Mouse (Mus musculus) embryonic fibroblast, embryonic 13.5 days (primary cell): ENCODE measurements around the gene Srgn.

Experiments used
- CTCF ChIP-seq: IDR thresholded peaks from 2 replicates; pipeline ENCODE4 v1.5.1; 2011; ENCODE audit warnings: mild to moderate bottlenecking, control low read depth, low read length, moderate library complexity, borderline replicate concordance; ENCODE audit not compliant: insufficient read depth
- POLR2A ChIP-seq: IDR thresholded peaks from 2 replicates; pipeline ENCODE4 v1.6.1; 2011; ENCODE audit warnings: low read depth, mild to moderate bottlenecking, control low read depth, low read length, moderate library complexity

DNA sequence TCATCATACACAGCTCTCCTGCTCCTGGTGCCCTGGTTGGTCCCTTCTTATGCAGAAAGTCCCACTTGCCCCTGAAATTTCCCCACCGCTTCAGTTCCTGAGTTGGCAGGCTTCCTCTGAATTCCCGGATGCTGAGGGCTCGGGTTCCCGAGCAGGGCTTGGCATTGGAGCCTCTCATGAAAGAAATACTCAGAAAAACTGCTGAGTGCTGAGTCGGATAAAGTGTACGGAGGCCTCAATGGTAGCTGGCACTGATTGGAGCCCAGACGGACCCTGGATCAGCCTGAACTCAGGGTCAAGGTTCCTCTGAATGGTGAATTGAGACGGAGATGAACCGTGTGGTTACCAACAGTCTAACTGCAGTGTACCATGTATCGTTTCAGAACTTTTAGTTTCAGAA, 19.2 kb upstream of the Srgn start:
- no peak for TF ChIP-seq CTCF
- no peak for TF ChIP-seq POLR2A
